Mouse (Mus musculus): ENCODE data around the gene Tango2.

- TF ChIP-seq CTCF (IDR thresholded peaks at IDR 0.05; ENCODE audit: low read depth, low read length) (no peak), POLR2A (IDR thresholded peaks at IDR 0.05; ENCODE audit: borderline replicate concordance, low read depth, low read length) (no peak)
These were observed 94.0 kb downstream of the Tango2 start for GRCm38 (mm10) chr16:18253866-18254265.
